Mouse (Mus musculus) CH12.LX (cell line): ENCODE measurements around the gene Sertad3. TPM values are rescaled to one million over a fixed set of nuclear protein-coding genes. Genes with fewer than 3 reads are reported as not detected.

ENCODE experiments used
- DNase-seq: peaks from one replicate; pipeline ENCODE4 v3.0.0-alpha.2; 2013; ENCODE audit errors: extremely low read depth
- H3K27ac ChIP-seq: 2 replicates; pipeline ENCODE4 v1.5.1; 2012; ENCODE audit warnings: low read depth, mild to moderate bottlenecking, control low read depth, moderate library complexity; ENCODE audit not compliant: insufficient read depth
- H3K27me3 ChIP-seq: replicated peaks from 2 replicates; pipeline ENCODE3; 2012; ENCODE audit warnings: inconsistent platforms
- H3K36me3 ChIP-seq, 2 experiments: replicated peaks in 1 of 2; 2 replicates each; pipeline versions ENCODE3 to v1.6.1; 2012; ENCODE audit warnings: inconsistent platforms in 1 of 2, low read length in 1 of 2, mild to moderate bottlenecking in 1 of 2, mixed read lengths in 1 of 2, moderate library complexity in 1 of 2; ENCODE audit not compliant: control insufficient read depth in 1 of 2, insufficient read depth in 1 of 2
- H3K4me1 ChIP-seq, 2 experiments: 2 replicates each; pipeline ENCODE4 v1.6.1; 2012; ENCODE audit warnings: inconsistent platforms in 1 of 2, moderate library complexity in 1 of 2; ENCODE audit not compliant: insufficient read depth in 2 of 2, control insufficient read depth in 1 of 2
- H3K4me2 ChIP-seq: 2 replicates; pipeline ENCODE4 v1.6.1; 2012; ENCODE audit warnings: low read depth, mild to moderate bottlenecking, control low read depth; ENCODE audit not compliant: poor library complexity, insufficient read depth, severe bottlenecking
- H3K4me3 ChIP-seq, 3 experiments: fragments of 150-350 bp in 1 of 3; sonication (generic) in 1 of 3; replicated peaks in 1 of 3; 2 replicates each; pipeline versions ENCODE3 to v1.5.1; 2011 to 2012; ENCODE audit warnings: low read depth in 2 of 3, low read length in 2 of 3, mild to moderate bottlenecking in 2 of 3, moderate library complexity in 2 of 3, control low read depth in 1 of 3, improper control_type of control experiment in 1 of 3, inconsistent platforms in 1 of 3, mixed read lengths in 1 of 3; ENCODE audit not compliant: poor library complexity in 1 of 3
- H3K79me2 ChIP-seq: replicated peaks from 2 replicates; pipeline ENCODE4 v1.6.1; 2012; ENCODE audit warnings: mild to moderate bottlenecking, moderate library complexity; ENCODE audit not compliant: control insufficient read depth, poor library complexity, insufficient read depth, severe bottlenecking; ENCODE audit errors: extremely low read depth
- H3K9ac ChIP-seq: 2 replicates; pipeline ENCODE4 v1.6.1; 2012; ENCODE audit warnings: low read depth, mild to moderate bottlenecking, control low read depth, moderate library complexity; ENCODE audit not compliant: insufficient read depth
- H3K9me3 ChIP-seq: replicated peaks from 2 replicates; pipeline ENCODE3; 2012; ENCODE audit warnings: low read length, inconsistent platforms, mixed read lengths
- CHD2 ChIP-seq: IDR thresholded peaks from 2 replicates; pipeline ENCODE4 v1.6.1; 2011; ENCODE audit warnings: low read length, improper control_type of control experiment
- ELF1 ChIP-seq: IDR thresholded peaks from 2 replicates; pipeline ENCODE4 v1.6.1; 2014; ENCODE audit warnings: low read depth, mild to moderate bottlenecking, inconsistent platforms, low read length, improper control_type of control experiment
- ETS1 ChIP-seq: conservative IDR thresholded peaks from 2 replicates; pipeline ENCODE4 v1.6.1; 2012; ENCODE audit warnings: low read depth, mild to moderate bottlenecking, inconsistent platforms, low read length, improper control_type of control experiment, moderate library complexity
- MAFK ChIP-seq: IDR thresholded peaks from 2 replicates; pipeline ENCODE4 v1.6.1; 2011; ENCODE audit warnings: low read length, improper control_type of control experiment; ENCODE audit not compliant: insufficient replicate concordance
- MAZ ChIP-seq: IDR thresholded peaks from 2 replicates; pipeline ENCODE4 v1.6.1; 2012; ENCODE audit warnings: low read depth, mild to moderate bottlenecking, inconsistent platforms, low read length, improper control_type of control experiment, moderate library complexity
- POLR2A ChIP-seq: IDR thresholded peaks from 2 replicates; pipeline ENCODE4 v1.6.1; 2011; ENCODE audit warnings: low read depth, mild to moderate bottlenecking, improper control_type of control experiment, low read length
- SMC3 ChIP-seq: IDR thresholded peaks from 2 replicates; pipeline ENCODE4 v1.6.1; 2011; ENCODE audit warnings: low read depth, low read length, improper control_type of control experiment
- UBTF ChIP-seq: IDR thresholded peaks from 2 replicates; pipeline ENCODE4 v1.6.1; 2012; ENCODE audit warnings: low read depth, mild to moderate bottlenecking, inconsistent platforms, low read length, improper control_type of control experiment, moderate library complexity
- USF1 ChIP-seq: IDR thresholded peaks from 2 replicates; pipeline ENCODE4 v1.6.1; 2014; ENCODE audit warnings: low read depth, mild to moderate bottlenecking, inconsistent platforms, low read length, improper control_type of control experiment
- USF2 ChIP-seq: conservative IDR thresholded peaks from 2 replicates; pipeline ENCODE4 v1.6.1; 2011; ENCODE audit warnings: low read depth, low read length, improper control_type of control experiment
- ZC3H11A ChIP-seq: IDR thresholded peaks from 2 replicates; pipeline ENCODE4 v1.6.1; 2012; ENCODE audit warnings: low read depth, mild to moderate bottlenecking, inconsistent platforms, low read length, improper control_type of control experiment
- ZNF384 ChIP-seq: IDR thresholded peaks from 2 replicates; pipeline ENCODE4 v1.6.1; 2012; ENCODE audit warnings: low read depth, low read length, improper control_type of control experiment, inconsistent platforms
- dilution Hi-C: fragments of 300-500 bp; cut with MboI; formaldehyde crosslinking; loops from 2 replicates; pipeline ENCODE4 v1.14.3; 2020; ENCODE audit warnings: low sequenced_read_pairs; ENCODE audit not compliant: extremely low pct_unique_long_range_greater_than_20kb, extremely low pct_ligation_motif_present
- in situ Hi-C: fragments of 300-500 bp; cut with MboI; formaldehyde crosslinking; loops from 3 replicates; pipeline ENCODE4 v1.14.3; 2019; ENCODE audit warnings: low sequenced_read_pairs, low pct_ligation_motif_present, low pct_unique_long_range_greater_than_20kb, mixed read lengths
- polyA plus RNA-seq: library from polyadenylated mRNA; unstranded; fragments of >175 nt; gene quantifications from 2 replicates; pipeline ENCODE4 v1.2.1, GENCODE M21; 2012; ENCODE audit warnings: low read depth; ENCODE audit not compliant: insufficient read length
- total RNA-seq, 2 experiments: library from RNA; depleted of rRNA; stranded (reverse); fragments of 300-350 nt in 1 of 2; fragments of >200 nt in 1 of 2; gene quantifications; 2 replicates each; pipeline ENCODE4 v1.2.3; 2012 to 2014

Gene Sertad3
- total and polyA plus RNA-seq, 3 experiments, result 2.7 to 3.9 (median 2.8) TPM

GRCm38 (mm10) chr7:27449256-27449862 lies 24.2 kb upstream of the Sertad3 start (continued):
- TF ChIP-seq SMC3 (peak; percentile 31), CHD2 (no peak), MAZ (no peak), ZNF384 (no peak)
- TF ChIP-seq, all 38 proteins: peak for 3

GRCm38 (mm10) chr7:27451359-27451758 lies 22.2 kb upstream of the Sertad3 start:
- H3K27ac ChIP-seq, result no peak overlapping the region
- H3K4me1 ChIP-seq, result peaks cover 10 to 33% of the 10 kb centered on the region in 2 experiments
- no peak overlapping the region for H3K9ac ChIP-seq
- dilution Hi-C loops, result no loop called here
- TF ChIP-seq ELF1 (no peak), POLR2A (no peak), ZC3H11A (no peak), UBTF (no peak), MAFK (no peak), ETS1 (no peak)
- H3K79me2 ChIP-seq, result no peaks in the 10 kb centered on the region
- in situ Hi-C loops, result no loop called here
- DNase-seq, result no peak
- peaks cover 12% of the 10 kb centered on the region for H3K27me3 ChIP-seq
- no peak overlapping the region for H3K4me3 ChIP-seq
- peaks cover 2% of the 10 kb centered on the region for H3K9me3 ChIP-seq
- H3K4me2 ChIP-seq, result no peak overlapping the region
- no peaks in the 10 kb centered on the region for H3K36me3 ChIP-seq

GRCm38 (mm10) chr7:27452206-27452770 lies 21.3 kb upstream of the Sertad3 start:
- Histone ChIP-seq H3K9ac (no peak overlapping the region), H3K4me1 (peaks cover 2 to 25% of the 10 kb centered on the region in 2 experiments), H3K79me2 (no peaks in the 10 kb centered on the region), H3K4me2 (no peak overlapping the region), H3K9me3 (peaks cover 2% of the 10 kb centered on the region), H3K36me3 (no peaks in the 10 kb centered on the region), H3K27me3 (peaks cover 4% of the 10 kb centered on the region), H3K27ac (no peak overlapping the region), H3K4me3 (no peak overlapping the region)
- in situ Hi-C loops, result no loop called here
- DNase-seq, result no peak
- dilution Hi-C loops, result no loop called here
- TF ChIP-seq MAZ, result no peak
- no peak for TF ChIP-seq USF2
- TF ChIP-seq USF1, result no peak
